Mouse (Mus musculus): ENCODE measurements around the gene Shc4. TPM values are rescaled to one million over a fixed set of nuclear protein-coding genes. Genes with fewer than 3 reads are reported as not detected.

The Shc4 gene
- polyA plus RNA-seq, 2 experiments: 0.50 to 0.60 TPM

- Histone ChIP-seq H3K4me2 (ENCODE audit: low read depth) (no peak overlapping the region), H3K27me3 (ENCODE audit: control insufficient read depth, insufficient read depth, low read length) (no peaks in the 10 kb centered on the region), H3K27ac (no peak overlapping the region), H3K36me3 (replicated peaks; ENCODE audit: control insufficient read depth, insufficient read depth, low read depth) (no peaks in the 10 kb centered on the region), H3K4me3 (ENCODE audit: insufficient read depth in 1 of 2, low read depth in 2 of 2, low read length in 2 of 2) (no peak overlapping the region), H3K9ac (replicated peaks) (no peak overlapping the region), H3K9me3 (ENCODE audit: control insufficient read depth, low read length) (no peaks in the 10 kb centered on the region), H3K4me1 (replicated peaks; ENCODE audit: control insufficient read depth in 2 of 2, insufficient read depth in 2 of 2, low read length in 1 of 2) (no peaks in the 10 kb centered on the region)
- WGBS (ENCODE audit: insufficient replicate concordance): 67% methylated on average over 12 of the region's 12 CpGs
- ATAC-seq (ENCODE audit: insufficient read depth) (no peak), DNase-seq (ENCODE audit: low read depth in 3 of 3, low spot score in 3 of 3) (no peak)
- no peak for TF ChIP-seq EP300 (IDR thresholded peaks at IDR 0.05; ENCODE audit: low read depth)
- no peak for TF ChIP-seq CTCF (IDR thresholded peaks at IDR 0.05; ENCODE audit: low read depth)
These were observed 18.9 kb downstream of the Shc4 start for GRCm38 (mm10) chr2:125704907-125705631.

GRCm38 (mm10) chr2:125702851-125703250 lies 21.1 kb downstream of the Shc4 start:
- H3K4me1 ChIP-seq (replicated peaks; ENCODE audit: control insufficient read depth in 2 of 2, insufficient read depth in 2 of 2, low read length in 1 of 2): no peaks in the 10 kb centered on the region
- no peaks in the 10 kb centered on the region for H3K27me3 ChIP-seq (ENCODE audit: control insufficient read depth, insufficient read depth, low read length)
- H3K27ac ChIP-seq: no peak overlapping the region
- H3K9ac ChIP-seq (replicated peaks): no peak overlapping the region
- TF ChIP-seq EP300 (IDR thresholded peaks at IDR 0.05; ENCODE audit: low read depth): no peak
- TF ChIP-seq CTCF (IDR thresholded peaks at IDR 0.05; ENCODE audit: low read depth): no peak
- ATAC-seq (ENCODE audit: insufficient read depth) (no peak), DNase-seq (ENCODE audit: low read depth in 3 of 3, low spot score in 3 of 3) (no peak)
- H3K4me3 ChIP-seq (ENCODE audit: insufficient read depth in 1 of 2, low read depth in 2 of 2, low read length in 2 of 2): no peak overlapping the region
- no peaks in the 10 kb centered on the region for H3K9me3 ChIP-seq (ENCODE audit: control insufficient read depth, low read length)
- 71% methylated on average over 2 of the region's 2 CpGs for WGBS (ENCODE audit: insufficient replicate concordance)
- no peak overlapping the region for H3K4me2 ChIP-seq (ENCODE audit: low read depth)
- no peaks in the 10 kb centered on the region for H3K36me3 ChIP-seq (replicated peaks; ENCODE audit: control insufficient read depth, insufficient read depth, low read depth)

DNA sequence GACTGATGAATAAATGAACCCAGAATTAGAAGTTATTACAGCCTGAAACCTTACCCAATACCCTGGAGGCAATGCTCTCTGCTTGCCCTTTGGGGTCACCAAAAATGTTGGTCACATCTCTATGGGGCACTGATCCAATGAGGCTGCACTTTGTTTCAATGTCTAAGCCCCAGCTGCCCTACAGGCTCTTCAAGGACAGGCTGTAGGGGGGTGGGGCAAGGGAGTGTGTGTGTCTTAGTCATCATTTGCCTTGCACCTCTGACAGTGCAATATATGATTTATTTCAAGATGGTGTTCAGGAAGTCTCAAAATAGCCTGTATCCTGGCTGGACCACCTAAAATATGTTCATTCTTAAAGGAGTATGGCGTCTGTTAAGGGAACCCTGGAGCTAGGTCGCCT lies 22.3 kb downstream of the Shc4 start:
- no peak for ATAC-seq (ENCODE audit: insufficient read depth)
- Histone ChIP-seq H3K27me3 (ENCODE audit: control insufficient read depth, insufficient read depth, low read length) (no peaks in the 10 kb centered on the region), H3K36me3 (replicated peaks; ENCODE audit: control insufficient read depth, insufficient read depth, low read depth) (no peaks in the 10 kb centered on the region), H3K9me3 (ENCODE audit: control insufficient read depth, low read length) (no peaks in the 10 kb centered on the region), H3K4me2 (ENCODE audit: low read depth) (no peak overlapping the region), H3K4me1 (replicated peaks; ENCODE audit: control insufficient read depth in 2 of 2, insufficient read depth in 2 of 2, low read length in 1 of 2) (no peaks in the 10 kb centered on the region), H3K27ac (no peak overlapping the region), H3K4me3 (ENCODE audit: insufficient read depth in 1 of 2, low read depth in 2 of 2, low read length in 2 of 2) (no peak overlapping the region), H3K9ac (replicated peaks) (no peak overlapping the region)
- no peak for DNase-seq (ENCODE audit: low read depth in 3 of 3, low spot score in 3 of 3)
- 51% methylated on average over 2 of the region's 2 CpGs for WGBS (ENCODE audit: insufficient replicate concordance)
- TF ChIP-seq CTCF (IDR thresholded peaks at IDR 0.05; ENCODE audit: low read depth) (no peak), EP300 (IDR thresholded peaks at IDR 0.05; ENCODE audit: low read depth) (no peak)

GRCm38 (mm10) chr2:125696219-125696618 lies 27.7 kb downstream of the Shc4 start:
- ATAC-seq (ENCODE audit: insufficient read depth) (no peak), DNase-seq (ENCODE audit: low read depth in 3 of 3, low spot score in 3 of 3) (no peak)
- Histone ChIP-seq H3K27ac (no peak overlapping the region), H3K4me2 (ENCODE audit: low read depth) (no peak overlapping the region), H3K4me1 (replicated peaks; ENCODE audit: control insufficient read depth in 2 of 2, insufficient read depth in 2 of 2, low read length in 1 of 2) (no peaks in the 10 kb centered on the region), H3K9me3 (ENCODE audit: control insufficient read depth, low read length) (no peaks in the 10 kb centered on the region), H3K9ac (replicated peaks) (no peak overlapping the region), H3K4me3 (ENCODE audit: insufficient read depth in 1 of 2, low read depth in 2 of 2, low read length in 2 of 2) (no peak overlapping the region), H3K36me3 (replicated peaks; ENCODE audit: control insufficient read depth, insufficient read depth, low read depth) (no peaks in the 10 kb centered on the region), H3K27me3 (ENCODE audit: control insufficient read depth, insufficient read depth, low read length) (no peaks in the 10 kb centered on the region)
- TF ChIP-seq EP300 (IDR thresholded peaks at IDR 0.05; ENCODE audit: low read depth) (no peak), CTCF (IDR thresholded peaks at IDR 0.05; ENCODE audit: low read depth) (no peak)
- WGBS (ENCODE audit: insufficient replicate concordance): 50% methylated on average over 2 of the region's 2 CpGs

GRCm38 (mm10) chr2:125694798-125695197 lies 29.1 kb downstream of the Shc4 start:
- no peak overlapping the region for H3K4me2 ChIP-seq (ENCODE audit: low read depth)
- no peak for DNase-seq (ENCODE audit: low read depth in 3 of 3, low spot score in 3 of 3)
- 47% methylated on average over 2 of the region's 2 CpGs for WGBS (ENCODE audit: insufficient replicate concordance)
- ATAC-seq (ENCODE audit: insufficient read depth): no peak
- H3K36me3 ChIP-seq (replicated peaks; ENCODE audit: control insufficient read depth, insufficient read depth, low read depth): no peaks in the 10 kb centered on the region
- H3K4me1 ChIP-seq (replicated peaks; ENCODE audit: control insufficient read depth in 2 of 2, insufficient read depth in 2 of 2, low read length in 1 of 2): no peaks in the 10 kb centered on the region
- no peak for TF ChIP-seq EP300 (IDR thresholded peaks at IDR 0.05; ENCODE audit: low read depth)
- no peak for TF ChIP-seq CTCF (IDR thresholded peaks at IDR 0.05; ENCODE audit: low read depth)
- H3K27me3 ChIP-seq (ENCODE audit: control insufficient read depth, insufficient read depth, low read length): no peaks in the 10 kb centered on the region
- no peaks in the 10 kb centered on the region for H3K9me3 ChIP-seq (ENCODE audit: control insufficient read depth, low read length)
- no peak overlapping the region for H3K27ac ChIP-seq
- no peak overlapping the region for H3K9ac ChIP-seq (replicated peaks)
- H3K4me3 ChIP-seq (ENCODE audit: insufficient read depth in 1 of 2, low read depth in 2 of 2, low read length in 2 of 2): no peak overlapping the region

All from liver, embryonic 14.5 days (tissue).